Mouse (Mus musculus): ENCODE data around the gene Rpl3l.
A peak's percentile ranks its signal among the peaks of the same experiment; 100 is the strongest.

Gene Rpl3l

GRCm38 (mm10) chr17:24739926-24740325, 12.3 kb downstream of the Rpl3l start:
- no peak for DNase-seq (ENCODE audit: low read depth in 2 of 2, low spot score in 2 of 2)

DNA sequence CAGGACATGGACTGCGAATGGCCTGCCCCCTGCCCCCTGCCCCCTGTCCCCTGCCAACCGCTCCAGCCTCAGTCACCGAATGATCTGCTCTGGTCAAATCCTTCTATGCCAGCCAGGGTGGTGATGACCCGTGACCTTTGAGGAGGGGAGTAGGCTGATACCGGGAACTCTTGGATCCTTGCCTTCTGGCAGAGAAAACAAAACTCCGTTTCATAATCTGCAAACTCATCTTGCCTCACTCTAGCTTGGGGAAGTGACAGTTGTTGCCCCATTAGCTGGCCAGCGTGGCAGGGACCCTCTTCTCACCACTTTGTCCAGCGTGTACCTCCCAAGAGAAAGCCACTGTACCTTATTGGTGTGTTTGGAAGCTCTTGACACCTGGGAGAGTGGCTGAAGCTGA, 14.7 kb downstream of the Rpl3l start:
- no peak for DNase-seq (ENCODE audit: low read depth in 2 of 2, low spot score in 2 of 2)

DNA sequence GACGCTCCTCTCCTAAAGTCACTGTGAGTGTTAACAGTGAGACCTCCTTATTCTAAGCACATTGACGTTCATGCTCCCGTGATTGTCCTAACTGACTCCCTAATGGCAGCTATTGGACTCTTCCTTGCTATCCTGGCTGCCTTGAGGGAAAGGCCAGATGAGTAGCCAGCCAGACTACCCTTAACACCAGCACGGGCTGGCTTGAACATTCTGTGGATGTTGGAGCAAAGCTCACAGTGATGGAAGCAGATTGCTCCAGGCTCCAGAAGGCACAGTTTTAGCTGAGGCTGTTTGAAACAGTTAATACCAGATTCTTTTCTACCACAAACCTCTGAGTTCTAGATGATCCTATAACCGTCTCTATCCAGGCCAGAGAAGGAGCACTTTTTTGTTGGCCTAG, 16.3 kb downstream of the Rpl3l start:
- DNase-seq (ENCODE audit: low read depth in 2 of 2, low spot score in 2 of 2), result no peak

GRCm38 (mm10) chr17:24744381-24744780, 16.8 kb downstream of the Rpl3l start:
- no peak for DNase-seq (ENCODE audit: low read depth in 2 of 2, low spot score in 2 of 2)

GRCm38 (mm10) chr17:24745526-24746497, 18.2 kb downstream of the Rpl3l start:
- DNase-seq (ENCODE audit: low read depth in 2 of 2, low spot score in 2 of 2), result peak; percentile 73 to 85

DNA sequence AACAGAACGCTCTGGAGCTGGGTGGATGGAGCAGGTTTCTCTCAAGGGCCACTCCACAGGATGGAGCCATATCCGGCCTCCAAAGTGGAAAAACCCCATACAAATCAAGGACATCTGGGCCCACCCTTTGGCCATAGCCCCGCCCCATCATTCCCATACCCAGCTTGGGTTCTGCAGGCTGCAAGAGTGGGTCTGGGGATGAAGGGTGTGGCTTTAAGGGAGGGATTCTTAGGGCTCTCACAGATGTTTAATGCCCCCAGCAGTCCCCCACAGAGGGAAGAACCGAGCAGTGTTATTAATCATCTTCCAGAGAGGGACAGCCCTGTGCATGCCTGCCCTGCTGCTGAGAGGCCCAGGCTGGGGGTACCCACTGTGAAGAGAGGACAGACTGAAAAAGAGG, 19.4 kb downstream of the Rpl3l start:
- DNase-seq (ENCODE audit: low read depth in 2 of 2, low spot score in 2 of 2), result no peak

DNA sequence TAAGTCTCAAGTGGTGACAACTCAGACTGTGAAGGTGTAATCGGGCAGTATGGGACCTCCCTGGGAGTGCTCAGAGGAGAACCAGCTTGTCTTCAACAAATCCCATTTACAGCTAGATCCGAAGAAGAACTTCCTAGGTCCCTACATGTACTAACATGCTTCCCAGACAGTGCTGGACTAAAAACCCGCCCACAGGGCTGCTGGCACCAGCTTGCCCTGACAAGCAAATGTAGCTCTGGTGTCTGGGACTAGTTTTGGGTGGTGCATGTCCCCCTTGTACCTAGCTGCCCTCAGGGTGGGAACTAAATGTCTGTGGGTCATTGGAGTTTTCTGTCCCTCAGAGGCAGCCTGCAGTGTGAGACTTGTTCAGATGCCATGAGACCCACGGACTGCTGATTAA, 23.9 kb downstream of the Rpl3l start:
- no peak for DNase-seq (ENCODE audit: low read depth in 2 of 2, low spot score in 2 of 2)

- DNase-seq (ENCODE audit: low read depth in 2 of 2, low spot score in 2 of 2), result no peak
These were observed 25.1 kb downstream of the Rpl3l start, which contains the start of gene Hs3st6 for GRCm38 (mm10) chr17:24752415-24753394. TSS of gene Hs3st6 (plus strand) at chr17:24752988.

DNA sequence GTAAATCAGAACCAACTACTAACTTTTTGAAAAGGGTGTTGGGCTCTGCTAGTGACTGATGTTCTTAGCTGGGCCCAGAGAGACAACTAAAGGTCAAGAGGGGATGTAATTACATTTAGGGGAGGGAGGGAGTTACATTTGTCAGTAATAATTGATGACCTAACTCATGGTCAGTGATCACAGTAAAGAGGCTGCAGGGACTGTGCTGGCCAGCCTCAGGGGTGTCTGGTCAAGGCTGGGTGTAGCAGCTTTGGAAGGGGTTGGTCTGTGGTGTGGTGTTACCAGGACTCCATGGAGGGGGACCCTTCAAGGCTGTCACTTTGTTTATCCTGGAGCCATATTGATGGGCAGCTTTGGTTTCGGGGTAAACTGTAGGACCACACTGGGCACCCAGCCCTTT, 29.8 kb downstream of the Rpl3l start:
- DNase-seq (ENCODE audit: low read depth in 2 of 2, low spot score in 2 of 2), result no peak

DNA sequence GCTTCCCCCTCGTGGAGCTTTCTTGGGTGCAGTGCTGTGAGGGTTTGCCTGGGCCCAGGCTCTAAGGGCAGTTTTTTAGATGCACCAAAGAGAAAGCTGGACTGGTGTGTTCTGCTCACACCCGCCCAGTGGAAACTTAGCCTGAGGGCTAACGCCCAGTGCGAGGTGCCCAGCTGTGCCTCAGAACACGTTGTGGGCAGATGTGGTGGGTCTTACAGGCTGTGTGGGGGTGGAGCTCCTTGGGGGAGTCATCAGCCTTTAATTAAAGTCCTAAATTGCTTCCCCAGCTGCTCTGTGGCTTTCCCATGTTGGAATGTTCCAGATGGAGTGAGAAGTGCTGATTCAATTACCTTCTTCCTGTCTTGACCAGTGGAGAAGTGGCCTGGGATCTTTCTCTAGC, 33.5 kb downstream of the Rpl3l start:
- DNase-seq (ENCODE audit: low read depth in 2 of 2, low spot score in 2 of 2), result no peak

DNA sequence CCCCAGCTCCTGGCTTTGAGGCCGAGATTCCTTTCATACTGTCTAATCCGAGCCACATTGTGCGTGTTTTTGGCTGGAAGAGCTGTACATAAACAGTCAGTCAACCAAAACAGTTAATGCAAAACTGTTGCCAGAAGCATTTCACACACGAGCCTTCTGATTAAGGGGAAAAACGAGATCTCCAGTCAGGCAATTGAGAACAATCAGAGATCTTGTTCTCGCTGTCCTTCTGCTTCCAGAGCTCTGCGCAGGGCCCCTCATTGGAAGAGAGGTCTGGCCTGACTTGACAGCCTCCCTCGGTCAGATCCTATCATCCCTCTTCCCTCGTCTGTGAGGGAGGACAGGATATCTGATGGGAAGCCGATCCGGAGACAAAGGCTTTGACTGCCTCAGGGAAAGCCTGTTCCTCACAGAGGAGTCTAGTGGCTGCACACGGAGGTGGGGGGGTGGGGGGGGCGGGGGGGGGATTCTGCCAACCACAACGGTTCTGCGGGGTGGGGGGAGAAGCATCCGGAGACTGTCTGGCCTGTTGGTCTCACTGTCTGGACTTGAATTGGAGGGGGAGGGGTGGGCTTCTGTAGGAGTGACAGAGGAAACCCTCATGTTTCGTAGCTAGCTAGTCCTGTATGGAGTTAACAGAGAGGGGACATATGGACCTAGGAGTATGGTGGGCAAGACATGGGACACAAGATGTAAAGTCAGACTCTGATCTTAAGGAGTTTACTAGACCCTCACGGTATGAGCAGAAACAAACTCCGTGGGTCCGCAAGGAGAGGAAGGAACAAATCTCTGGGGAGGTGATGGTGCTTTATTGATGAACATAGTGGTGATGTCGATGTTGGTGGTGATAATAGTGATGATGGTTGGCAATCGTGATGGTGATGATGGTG, 37.6 kb downstream of the Rpl3l start:
- DNase-seq (ENCODE audit: low read depth in 2 of 2, low spot score in 2 of 2), result no peak

DNA sequence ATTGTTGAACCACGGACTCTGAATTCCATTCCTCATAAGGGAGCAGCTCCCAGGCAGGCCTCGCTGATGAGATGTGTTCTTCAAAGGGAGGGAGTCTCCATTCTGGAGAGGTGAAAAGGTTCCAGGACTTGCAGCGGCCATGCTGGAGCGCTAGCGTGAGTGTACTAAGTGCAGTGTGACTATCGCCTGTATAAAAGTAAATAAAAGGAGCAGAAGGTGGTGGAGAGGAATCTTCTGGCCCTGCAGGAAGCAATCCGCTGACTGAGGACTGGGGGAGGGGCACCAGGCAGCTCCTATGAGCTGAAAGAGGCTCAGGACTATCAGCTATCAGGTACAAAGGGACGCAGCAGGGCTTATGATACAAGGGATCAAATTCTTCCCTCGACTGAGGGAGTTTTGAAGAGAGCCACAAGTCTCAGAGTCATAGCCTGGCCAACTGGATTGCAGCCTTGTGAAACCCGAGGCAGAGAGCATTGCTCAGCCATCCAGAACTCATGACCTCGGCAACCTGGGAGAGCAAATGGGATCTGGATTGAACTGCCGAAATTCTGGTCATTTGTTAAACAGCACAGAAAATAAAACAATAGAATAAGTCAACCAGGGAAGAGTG, 38.8 kb downstream of the Rpl3l start:
- DNase-seq (ENCODE audit: low read depth in 2 of 2, low spot score in 2 of 2), result no peak

DNA sequence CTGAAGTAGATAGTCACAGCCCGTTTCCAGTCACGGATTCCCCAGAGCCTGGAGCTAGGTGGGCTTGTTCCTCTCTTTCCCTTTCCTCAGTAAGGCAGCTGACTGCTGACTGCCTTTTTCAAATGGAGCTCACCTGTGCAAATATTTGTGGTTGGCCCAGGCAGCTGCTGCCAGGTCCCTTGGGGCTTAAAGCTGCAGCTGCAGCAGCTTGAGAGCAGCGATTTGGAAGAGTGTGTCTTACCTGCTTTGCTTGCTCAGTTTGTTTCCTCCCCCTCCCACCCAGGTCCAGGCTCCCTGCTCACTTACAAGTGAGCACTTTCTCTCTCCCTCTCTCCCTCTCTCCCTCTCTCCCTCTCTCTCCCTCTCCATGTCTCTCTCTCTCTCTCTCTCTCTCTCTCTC, 41.5 kb downstream of the Rpl3l start:
- DNase-seq (ENCODE audit: low read depth in 2 of 2, low spot score in 2 of 2), result no peak

GRCm38 (mm10) chr17:24773241-24773640, 45.6 kb downstream of the Rpl3l start:
- DNase-seq (ENCODE audit: low read depth in 2 of 2, low spot score in 2 of 2), result no peak

DNA sequence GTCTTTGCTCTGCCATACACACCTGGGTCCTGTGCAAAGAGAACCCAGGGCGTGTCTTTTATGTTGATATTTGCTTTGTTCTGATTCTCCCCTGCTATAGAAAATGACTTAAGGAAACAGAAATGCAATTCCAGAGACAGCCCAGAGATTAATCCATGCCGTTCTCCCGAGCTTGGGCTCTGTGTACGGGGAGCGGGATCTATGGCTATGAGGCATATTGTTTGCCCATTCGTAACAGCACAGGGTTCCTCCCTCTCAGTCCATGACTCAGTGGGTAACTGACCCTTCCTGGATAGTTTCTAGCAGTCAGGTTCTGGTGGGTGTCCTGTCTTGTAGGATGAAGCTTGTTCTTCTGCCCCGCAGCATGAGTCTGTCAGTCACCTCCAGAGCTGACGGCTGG, 47.6 kb downstream of the Rpl3l start:
- no peak for DNase-seq (ENCODE audit: low read depth in 2 of 2, low spot score in 2 of 2)

GRCm38 (mm10) chr17:24777073-24777472, 49.5 kb downstream of the Rpl3l start:
- no peak for DNase-seq (ENCODE audit: low read depth in 2 of 2, low spot score in 2 of 2)

GRCm38 (mm10) chr17:24780821-24781220, 53.2 kb downstream of the Rpl3l start:
- DNase-seq (ENCODE audit: low read depth in 2 of 2, low spot score in 2 of 2), result no peak

All from CD8-positive naive resting alpha-beta T cell, adult 2 months (primary cell).